Mouse (Mus musculus) ovary, postnatal 36 days (tissue): ENCODE data around the gene Styk1.

Experiments
- DNase-seq: peaks from one replicate; pipeline ENCODE4 v3.0.0; 2022; ENCODE audit warnings: low spot score, mixed read lengths

Gene Styk1

GRCm38 (mm10) chr6:131369866-131370616 is 16.6 kb upstream of the Styk1 start:
- no peak for DNase-seq

GRCm38 (mm10) chr6:131367101-131367500 is 13.7 kb upstream of the Styk1 start:
- no peak for DNase-seq

- DNase-seq = no peak
Observed at GRCm38 (mm10) chr6:131364353-131364752, 11.0 kb upstream of the Styk1 start.

- DNase-seq = no peak
Observed at GRCm38 (mm10) chr6:131362987-131363765, 9.8 kb upstream of the Styk1 start.

GRCm38 (mm10) chr6:131360693-131361092 is 7.3 kb upstream of the Styk1 start:
- no peak for DNase-seq

GRCm38 (mm10) chr6:131359543-131359942 is 6.1 kb upstream of the Styk1 start:
- no peak for DNase-seq

- DNase-seq = no peak
Observed at GRCm38 (mm10) chr6:131354913-131355312, 1.5 kb upstream of the Styk1 start.

- no peak for DNase-seq
Observed at GRCm38 (mm10) chr6:131347026-131347425, 6.4 kb downstream of the Styk1 start.

GRCm38 (mm10) chr6:131344346-131344745 is 9.1 kb downstream of the Styk1 start:
- DNase-seq = no peak

GRCm38 (mm10) chr6:131340082-131340481 is 13.3 kb downstream of the Styk1 start:
- no peak for DNase-seq

- DNase-seq = no peak
Observed at GRCm38 (mm10) chr6:131339309-131339708, 14.1 kb downstream of the Styk1 start.

- DNase-seq = no peak
Observed at GRCm38 (mm10) chr6:131338787-131339186, 14.6 kb downstream of the Styk1 start.

GRCm38 (mm10) chr6:131327076-131327475 is 26.3 kb downstream of the Styk1 start:
- DNase-seq = no peak

GRCm38 (mm10) chr6:131321854-131322639 is 31.4 kb downstream of the Styk1 start:
- DNase-seq = no peak

- no peak for DNase-seq
Observed at GRCm38 (mm10) chr6:131316155-131317101, 37.0 kb downstream of the Styk1 start.

GRCm38 (mm10) chr6:131308031-131308430 is 45.4 kb downstream of the Styk1 start:
- DNase-seq = no peak

- DNase-seq = no peak
Observed at GRCm38 (mm10) chr6:131304776-131305175, 48.6 kb downstream of the Styk1 start.

GRCm38 (mm10) chr6:131298531-131298930 is 54.9 kb downstream of the Styk1 start:
- DNase-seq = no peak

- no peak for DNase-seq
Observed at GRCm38 (mm10) chr6:131294435-131295112, 58.8 kb downstream of the Styk1 start.

- no peak for DNase-seq
Observed at GRCm38 (mm10) chr6:131293916-131294315, 59.5 kb downstream of the Styk1 start.
